Mouse (Mus musculus): ENCODE results near the gene Scg2.

The Scg2 gene

DNA sequence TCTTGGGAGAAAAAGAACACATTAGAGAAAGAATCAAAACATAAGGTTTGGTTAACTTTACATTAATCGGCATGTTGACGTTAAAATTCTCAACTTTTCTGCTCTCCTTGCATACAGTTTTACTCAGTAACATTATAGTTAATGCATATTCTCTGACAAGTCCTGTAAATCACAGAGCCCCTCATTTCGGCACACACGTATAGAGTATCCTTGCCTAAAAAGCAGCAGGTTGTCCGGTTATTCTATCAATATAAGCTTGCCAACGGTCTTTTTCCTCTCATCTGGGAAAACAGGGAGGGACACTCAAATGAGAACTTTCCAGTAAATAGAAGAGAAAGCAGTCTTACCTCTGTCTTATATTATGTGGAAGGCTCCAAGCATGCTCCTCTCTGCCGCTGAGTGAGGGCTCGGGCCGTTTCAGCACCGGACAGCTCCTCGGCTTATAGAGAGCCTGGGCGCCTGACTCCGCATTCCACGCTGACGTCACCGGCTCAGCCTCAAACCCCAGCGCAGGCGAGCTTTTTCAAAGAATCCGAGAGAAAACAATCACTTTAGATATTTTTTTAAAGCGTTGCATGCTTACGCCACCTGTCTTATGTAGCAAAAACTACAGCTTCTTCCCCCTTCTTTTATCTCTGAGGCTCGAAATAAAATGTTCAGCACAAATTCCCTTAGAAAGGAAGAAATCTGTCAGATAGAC is at the start of gene Scg2:
Scg2 (minus strand) TSS at position 512 of the 700 bp plus-strand sequence.
- peak; percentile 82 to 85 for DNase-seq

DNA sequence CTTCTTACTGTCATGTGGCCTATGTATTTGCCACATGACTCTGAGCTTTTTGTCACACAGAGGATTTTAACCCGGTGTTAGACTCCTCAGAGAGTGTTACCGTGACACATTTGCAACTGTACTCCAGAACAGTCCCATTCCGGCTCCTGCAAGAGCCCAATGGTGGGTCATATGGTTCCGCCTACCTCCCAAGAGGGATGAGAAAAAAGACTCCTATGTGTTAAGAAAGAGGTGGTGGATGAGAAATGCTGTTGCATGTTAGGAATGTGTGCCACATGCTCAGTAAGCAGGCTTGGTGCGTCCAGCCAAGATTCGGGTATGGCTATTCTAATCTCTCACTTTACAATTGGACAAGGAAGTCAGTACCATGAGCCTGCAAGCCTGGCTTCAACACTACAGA is 45.6 kb upstream of the Scg2 start:
- no peak for DNase-seq

DNA sequence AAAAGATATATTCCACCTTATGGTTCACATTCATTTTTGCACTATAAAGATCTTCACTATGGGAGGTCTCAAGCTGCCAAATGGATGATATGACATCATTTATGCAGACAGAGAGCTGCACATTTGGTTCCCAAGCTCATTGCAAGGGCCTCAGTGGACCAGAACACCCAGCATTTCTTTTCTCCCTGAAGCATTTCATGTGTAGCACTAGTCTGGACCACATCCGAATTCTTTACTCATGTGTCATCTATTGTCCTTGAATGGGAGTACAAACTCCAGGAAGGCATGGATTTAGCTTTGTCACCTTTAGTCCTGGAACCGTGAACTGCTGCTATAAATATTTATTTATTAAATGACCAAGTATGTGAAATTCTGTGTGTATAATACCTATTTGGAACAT is 30.9 kb upstream of the Scg2 start:
- DNase-seq = no peak

DNA sequence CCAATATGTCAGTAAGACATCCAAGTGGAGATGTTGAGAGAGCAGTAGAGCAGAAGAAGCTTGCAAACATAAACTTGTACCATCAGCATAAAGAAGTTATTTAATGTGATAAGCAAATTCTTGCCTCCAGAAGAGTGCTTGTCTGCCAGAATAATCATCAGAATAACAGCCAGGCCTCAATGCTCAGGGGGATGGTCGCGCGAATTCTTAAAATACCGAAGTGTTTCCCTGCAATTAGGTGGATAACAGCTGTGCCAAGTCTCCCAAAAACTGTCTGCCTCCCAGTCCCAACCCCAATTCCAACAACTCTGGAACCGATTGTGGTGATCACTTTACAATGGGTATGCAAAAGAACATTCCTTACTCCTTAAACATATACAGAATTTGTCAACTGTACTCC is 30.0 kb upstream of the Scg2 start:
- no peak for DNase-seq

DNA sequence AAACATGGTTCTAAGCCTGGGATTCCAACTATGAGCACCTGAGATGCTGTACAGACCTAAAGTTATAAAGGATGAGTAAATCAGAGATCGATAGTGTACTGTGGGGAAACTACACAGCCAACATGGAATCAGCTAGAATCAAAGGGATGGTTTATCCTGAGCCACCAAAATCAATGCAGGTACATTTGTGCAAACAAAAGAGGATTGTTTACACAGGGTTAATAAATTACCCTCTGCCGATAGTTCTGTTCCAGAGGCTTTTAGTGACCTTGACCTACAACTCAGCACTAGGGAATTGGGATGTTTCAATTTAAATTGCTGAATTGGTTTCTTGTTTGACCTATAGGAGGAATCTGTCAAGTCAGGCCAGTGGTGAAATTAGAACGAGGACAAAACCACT is 26.7 kb upstream of the Scg2 start:
- DNase-seq = no peak

DNA sequence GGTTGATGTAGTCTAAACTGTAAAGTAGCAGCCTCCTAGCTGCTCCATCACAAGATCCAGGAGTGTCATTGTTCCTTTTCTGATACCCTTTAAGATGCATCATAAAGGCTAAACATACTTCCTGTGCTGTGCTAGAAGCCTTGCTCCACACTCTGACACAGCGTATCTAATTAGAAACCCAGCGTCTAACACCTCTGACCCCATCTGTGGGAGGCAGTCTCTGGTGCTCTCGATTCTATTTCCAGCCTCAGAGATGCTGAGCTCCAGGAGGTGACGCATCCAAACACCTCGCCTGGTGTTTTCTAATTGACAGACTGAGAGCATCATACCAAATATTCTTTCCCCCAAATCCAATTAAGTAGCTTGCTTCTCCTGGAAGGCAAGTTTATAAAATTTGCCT is 18.6 kb upstream of the Scg2 start:
- no peak for DNase-seq

DNA sequence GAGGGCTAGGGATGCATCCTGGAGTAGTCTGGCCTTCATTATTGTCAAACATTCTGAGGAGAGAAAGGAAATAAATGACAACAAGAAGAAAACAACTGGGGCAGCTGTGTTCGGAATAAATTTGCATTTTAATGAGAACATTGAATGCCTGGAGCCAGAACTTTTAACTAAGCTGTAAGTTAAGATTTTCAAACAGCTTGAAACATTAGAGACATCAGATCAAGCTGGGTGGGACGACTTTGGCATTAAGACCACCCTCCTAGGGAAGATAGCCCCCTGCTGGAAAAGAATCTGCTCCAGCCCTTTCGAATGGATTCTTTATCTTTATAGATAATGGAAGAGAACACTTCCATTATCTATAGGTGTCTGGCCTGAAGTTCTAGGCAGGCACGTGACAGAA is 14.2 kb upstream of the Scg2 start:
- no peak for DNase-seq

DNA sequence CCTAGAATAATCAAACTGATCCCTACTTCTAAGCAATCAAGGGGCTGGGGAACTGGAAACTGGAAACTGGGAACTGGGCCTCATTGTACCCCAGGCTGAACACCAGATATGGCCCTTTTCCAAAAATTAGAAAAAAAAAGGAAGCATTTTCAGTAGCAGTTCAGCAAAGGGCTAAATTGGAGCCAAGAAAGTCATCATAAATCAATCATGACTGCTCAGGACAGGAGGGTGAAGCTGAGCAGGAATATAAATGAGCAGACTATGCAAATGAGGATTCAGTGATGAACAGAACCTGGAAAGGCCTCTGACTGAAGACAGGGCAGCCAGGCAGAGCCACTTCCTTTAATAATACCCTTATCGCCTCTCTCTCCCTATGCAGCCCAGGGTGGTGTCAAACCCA is 12.4 kb upstream of the Scg2 start:
- DNase-seq = no peak

DNA sequence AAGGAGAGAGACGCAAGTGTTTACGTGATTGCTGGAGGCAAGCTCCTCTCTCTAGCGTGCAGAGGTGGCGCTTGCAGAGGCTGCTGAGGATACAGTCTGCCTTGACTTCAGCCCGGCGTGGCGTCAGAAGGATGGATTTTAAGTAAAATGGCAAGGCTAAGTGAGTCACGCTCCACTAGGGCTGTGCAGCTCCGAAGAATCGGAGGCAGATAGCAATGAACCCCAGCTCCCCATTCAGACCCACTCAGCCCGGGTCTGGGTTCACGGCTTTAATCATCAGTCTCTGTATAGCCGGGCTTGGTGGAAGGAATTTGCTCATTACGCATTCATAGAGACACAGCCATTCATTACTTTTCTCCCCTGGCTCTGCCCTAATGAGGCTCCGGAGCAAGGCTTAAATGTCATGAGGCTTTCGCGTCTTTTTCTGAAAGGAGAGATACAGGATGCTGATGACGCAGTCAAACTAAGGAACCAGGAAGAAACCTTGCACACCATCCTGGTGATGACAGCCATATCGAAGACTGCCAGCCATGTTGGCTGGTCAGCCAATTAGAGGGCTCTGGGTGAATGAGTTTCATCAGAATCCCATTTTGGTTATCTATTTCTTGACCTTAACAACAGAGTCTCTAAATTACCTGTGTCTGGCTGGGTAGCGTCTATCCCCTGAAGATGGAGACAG is 10.6 kb upstream of the Scg2 start:
- DNase-seq = no peak

DNA sequence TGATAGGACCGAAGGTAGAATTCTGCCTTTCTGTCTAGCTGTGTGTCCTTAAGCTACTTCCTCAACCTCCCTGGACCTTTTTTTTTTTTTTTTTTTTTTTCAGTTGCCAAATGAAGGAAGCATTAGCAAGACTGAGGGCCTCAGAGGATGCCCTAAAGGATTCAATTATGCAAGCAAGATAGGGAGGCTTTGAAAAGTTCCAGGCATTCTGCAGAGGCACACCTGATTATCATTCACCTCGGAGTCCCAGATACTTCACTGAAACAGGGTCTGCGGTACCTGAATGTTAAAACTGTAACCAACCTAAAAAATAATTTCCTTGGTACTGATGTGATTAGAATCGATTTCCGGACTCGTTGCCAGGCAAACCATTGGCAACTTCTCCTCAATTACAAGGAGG is 10.0 kb upstream of the Scg2 start:
- DNase-seq = no peak

DNA sequence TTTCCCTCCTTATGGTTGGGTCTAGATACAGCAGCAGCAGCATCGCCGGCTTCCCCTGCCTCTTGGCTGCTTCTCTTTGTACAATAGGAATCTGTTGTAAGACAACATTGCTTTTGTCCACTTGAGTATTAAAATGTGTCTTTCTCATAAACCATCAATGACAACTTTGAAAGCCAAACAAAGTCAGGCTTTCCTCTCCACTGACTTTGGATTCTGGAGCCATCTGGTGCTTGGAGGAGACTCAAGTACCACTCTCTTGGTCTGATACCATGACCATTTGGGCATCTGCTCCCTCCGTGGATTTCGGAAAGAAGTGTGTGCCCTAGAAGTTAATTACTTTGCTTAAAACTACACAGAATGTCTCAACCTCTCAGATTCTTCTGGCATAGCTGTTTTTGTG is 5.7 kb upstream of the Scg2 start:
- DNase-seq = no peak

DNA sequence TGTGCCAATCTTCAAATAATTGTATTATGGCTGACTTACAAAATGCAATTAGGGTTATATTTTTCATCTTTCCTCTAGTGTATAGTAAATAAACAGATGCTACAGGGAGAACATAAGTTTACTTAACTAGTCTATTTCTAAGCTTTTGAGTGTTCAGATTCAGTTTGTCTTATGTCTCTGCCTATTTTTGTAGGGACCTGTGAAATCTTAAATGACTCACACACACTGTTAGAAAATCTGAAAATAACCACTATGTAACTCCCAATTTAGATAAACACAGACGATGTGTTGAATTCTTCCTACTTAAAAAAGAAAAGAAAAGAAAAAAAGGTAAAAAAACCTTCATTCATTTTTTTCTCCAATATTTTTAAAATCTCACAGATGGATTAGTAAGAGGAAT is 2.2 kb downstream of the Scg2 start:
- DNase-seq = no peak

DNA sequence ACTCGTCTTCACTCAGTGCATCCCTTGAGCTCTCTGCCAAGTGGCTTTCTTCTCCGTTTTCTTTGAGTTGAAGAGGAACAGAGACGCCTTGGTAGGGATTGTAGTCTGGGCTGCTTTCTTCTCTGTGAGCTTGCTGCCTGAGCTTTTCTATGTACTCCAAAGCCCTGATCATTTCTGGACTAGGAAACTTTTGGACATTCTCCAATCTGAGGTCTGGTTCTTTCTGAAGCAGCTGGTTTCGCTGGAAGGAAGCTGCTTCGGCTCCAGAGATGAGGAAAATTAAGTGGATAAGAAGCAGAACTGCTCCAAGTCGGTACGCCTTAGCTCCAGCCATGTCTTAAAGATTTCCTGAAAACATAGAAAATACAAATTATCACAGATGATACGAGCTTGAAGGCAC is 3.2 kb downstream of the Scg2 start:
- DNase-seq = no peak

DNA sequence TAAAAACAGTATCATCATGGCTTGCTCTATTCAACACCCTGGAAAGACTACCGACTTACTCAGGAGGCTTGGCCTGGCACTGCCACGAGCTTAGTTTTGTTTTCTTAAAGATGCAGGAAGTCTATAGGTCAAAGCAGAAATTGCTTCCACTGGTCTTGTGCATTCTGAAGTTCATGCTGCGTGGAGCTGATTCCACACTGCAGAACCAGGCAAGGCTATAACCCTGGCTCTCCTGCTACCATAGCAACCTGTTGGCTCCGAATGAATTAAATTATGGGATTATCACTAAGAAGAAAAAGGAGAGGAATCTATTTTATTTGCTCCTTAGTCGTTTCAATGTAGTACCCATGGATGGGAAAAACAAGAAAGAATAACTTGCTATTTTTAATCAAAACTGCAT is 10.9 kb downstream of the Scg2 start:
- DNase-seq = no peak

DNA sequence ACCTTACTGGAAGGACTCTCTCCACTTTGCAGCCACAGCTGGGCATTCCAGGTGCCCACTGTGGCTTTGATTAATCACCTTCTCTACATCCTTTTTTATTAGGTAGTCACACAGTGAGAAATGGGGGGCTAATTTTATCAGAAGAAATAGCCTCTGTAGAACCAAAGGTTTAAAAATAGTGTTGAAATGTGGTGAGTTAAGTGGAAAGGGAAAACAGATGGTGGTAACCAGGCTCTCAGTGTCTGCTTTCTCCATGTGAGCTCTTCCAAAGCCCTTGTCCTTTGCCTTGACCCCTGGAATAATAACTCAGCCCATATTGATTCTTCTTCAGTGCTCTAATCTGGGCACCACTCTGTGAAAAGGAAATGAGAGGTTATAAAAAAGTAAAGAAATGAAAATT is 24.4 kb downstream of the Scg2 start:
- no peak for DNase-seq

DNA sequence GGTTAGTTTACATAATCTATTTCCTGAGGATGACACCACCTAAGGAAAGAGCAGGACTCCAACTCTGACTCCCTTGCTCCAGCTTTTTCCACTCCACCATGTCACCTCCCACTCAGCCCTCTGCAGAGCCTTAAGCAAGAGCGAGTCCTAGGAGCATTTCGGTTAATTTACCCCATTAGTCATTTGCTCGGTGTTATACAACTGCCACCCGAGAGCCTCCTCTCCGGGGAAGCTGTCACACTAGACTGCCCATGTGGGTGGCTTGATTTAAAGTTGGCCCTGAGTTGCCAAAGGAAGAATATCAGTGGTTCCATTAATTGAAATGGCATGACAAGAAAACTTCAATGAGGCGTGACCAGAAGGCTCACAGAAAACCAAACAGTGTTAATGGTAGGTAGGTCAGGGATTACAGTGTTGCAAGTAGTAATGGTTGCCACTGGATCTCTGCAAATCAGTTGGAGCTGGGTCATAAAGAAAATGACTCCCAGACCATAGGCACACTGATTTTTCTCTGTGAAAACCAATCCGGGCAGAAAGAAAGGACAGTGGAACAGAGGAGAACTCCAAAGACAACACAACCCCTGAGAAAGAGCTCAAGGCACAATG is 33.5 kb downstream of the Scg2 start:
- DNase-seq = no peak

DNA sequence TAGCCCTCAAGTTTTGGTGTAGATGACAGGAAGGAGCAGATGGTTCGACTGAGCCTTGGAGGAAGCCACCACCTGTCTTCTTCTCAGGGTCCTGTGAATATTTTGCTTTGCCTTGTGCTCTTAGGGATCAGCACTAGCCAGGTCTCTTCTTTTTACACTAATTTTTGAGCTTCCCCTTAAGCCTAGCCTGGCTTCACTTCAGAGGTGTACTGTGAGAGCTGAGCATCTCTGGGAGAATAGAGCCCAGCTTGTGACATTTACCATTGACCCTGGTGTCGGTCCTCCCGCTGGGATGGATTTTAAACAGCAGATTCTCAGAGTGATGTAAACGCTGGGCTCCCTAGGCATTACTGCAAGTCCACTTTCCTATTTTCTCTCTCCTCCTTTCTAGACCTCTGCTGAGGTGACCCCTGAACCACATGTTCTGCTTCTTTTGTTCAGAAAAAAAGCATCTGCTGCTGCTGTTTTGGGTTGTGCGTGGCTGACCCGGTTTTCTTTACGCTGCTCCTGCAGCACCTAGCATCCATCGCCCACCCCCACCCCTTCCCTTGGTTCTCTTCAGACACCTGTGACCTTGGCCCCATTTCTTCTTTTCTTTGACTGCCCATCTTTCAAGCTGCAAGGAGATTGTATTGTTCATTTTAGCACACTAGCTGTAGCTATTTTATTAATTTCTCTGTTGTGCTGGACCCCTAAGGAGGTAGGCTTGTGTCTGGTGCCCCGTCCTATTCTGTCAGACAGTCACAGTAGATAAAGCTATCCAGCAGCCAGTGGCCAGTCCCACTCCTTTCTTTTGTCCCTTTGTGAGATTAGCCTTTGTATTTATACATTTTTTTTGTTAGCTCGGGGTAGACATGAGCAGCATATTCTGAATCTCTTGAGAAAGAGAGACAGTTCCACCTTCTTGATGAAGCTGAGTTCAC is 38.6 kb downstream of the Scg2 start:
- DNase-seq = no peak

DNA sequence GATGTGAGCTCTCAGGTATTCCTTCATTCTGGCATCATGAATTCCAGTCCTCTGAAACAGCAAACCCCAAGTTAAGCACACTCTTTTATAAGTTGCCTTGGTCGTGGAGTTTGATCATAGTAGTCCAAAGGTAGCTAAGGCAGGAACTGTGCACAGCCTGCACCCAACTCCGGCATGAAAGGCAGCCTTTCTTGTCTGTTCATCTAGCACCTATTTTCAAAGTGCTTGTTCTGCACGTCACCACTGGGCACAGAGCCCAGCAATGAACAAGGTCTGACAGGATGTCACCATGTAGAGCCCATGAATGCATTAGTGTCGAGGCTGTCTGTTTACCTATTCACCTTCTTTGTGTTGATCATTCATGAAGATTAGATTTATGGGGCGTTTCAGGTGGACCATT is 39.6 kb downstream of the Scg2 start:
- no peak for DNase-seq

All from kidney, postnatal 25 days (tissue).